Mouse (Mus musculus) embryo, embryonic 11.5 days (tissue): Measurements from ENCODE around the gene Efcab2.
A peak's percentile ranks its signal among the peaks of the same experiment; 100 is the strongest.

Experiments used
- DNase-seq: peaks from one replicate; pipeline ENCODE4 v3.0.0-alpha.2; 2012; ENCODE audit warnings: low read depth, low spot score

Gene Efcab2

DNA sequence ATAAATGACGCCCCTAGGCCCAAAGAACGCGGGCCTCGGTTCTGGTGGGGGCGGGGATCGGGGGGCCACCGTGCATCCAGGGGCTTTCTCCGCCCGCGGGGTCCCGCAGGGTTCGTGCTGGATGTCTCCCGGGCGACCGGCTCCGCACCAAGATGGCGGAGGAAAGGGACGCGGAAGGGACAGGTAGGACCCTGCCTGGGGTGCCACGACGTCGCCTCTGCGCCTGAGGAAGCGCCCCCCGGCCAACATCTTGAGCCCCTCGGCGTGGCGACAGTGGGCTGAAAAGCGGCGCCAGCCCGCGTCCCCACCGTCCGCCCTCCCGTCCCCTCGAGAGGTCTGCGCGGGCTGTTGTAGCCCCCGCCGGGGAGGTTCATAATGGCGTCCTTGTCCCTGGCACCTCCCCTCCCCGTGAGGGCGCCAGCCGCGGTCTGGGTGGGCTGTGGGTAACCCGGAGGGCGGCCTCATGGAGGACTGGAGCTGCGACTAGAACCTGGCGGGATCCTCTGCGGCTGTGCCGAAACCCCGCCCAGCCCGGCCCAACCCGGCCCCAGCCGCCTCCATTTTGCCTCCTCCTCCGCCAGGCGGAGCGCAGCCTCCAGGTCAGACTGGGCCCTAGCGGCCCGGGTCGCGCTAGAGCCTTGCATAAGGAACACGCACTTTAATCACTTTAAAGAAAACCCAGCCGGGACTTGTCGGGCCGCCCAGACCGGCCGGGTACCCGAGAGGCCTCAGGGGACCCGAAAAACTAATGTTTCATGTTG lies at the start of gene Efcab2:
Gene Efcab2 (plus strand): TSS at position 135 of the 761 bp plus-strand sequence.
- peak; percentile 88 for DNase-seq

- no peak for DNase-seq
Measured at GRCm38 (mm10) chr1:178357776-178358710, 47.8 kb upstream of the Efcab2 start.

DNA sequence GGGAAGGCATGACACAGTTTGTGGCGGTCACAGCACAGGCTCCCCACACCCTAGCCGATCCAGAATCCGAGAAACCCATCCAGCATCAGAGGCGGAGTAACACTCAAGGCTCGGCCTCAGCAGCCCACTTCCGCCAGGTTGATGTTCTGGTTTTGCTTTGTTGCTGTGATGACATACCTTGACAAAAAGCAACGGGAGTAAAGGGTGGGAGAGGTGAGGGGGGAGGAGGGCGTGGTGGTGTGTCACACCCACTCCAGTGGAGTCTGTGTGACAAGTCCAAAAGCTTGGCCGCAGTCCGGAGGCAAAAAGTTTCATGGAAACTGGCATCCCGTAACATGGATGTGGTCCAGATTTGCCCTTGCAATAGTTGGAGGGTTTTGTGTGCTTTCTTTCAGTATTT lies 45.6 kb upstream of the Efcab2 start:
- no peak for DNase-seq

DNA sequence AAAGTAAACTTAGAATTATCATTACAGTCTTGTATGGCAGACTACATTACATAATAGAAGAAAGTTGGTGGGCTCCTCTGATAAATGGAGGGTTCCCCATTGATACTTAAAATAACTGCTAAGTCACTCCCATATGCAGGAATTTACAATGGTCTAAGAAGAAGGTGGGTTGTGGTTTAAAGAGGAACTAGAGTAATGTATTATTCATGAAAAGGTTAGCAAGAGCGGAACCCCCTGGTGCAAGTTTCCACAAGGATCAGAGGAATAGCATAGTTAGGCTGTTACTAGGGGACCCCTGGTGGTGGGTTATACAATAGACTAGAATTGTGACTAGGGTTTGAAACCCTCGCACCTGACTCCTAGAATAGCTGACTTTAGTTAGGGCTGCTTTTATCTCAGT lies 45.2 kb upstream of the Efcab2 start:
- DNase-seq, result no peak

GRCm38 (mm10) chr1:178365171-178365570 lies 40.7 kb upstream of the Efcab2 start:
- no peak for DNase-seq

- DNase-seq, result no peak
Measured at GRCm38 (mm10) chr1:178368121-178368520, 37.8 kb upstream of the Efcab2 start.

DNA sequence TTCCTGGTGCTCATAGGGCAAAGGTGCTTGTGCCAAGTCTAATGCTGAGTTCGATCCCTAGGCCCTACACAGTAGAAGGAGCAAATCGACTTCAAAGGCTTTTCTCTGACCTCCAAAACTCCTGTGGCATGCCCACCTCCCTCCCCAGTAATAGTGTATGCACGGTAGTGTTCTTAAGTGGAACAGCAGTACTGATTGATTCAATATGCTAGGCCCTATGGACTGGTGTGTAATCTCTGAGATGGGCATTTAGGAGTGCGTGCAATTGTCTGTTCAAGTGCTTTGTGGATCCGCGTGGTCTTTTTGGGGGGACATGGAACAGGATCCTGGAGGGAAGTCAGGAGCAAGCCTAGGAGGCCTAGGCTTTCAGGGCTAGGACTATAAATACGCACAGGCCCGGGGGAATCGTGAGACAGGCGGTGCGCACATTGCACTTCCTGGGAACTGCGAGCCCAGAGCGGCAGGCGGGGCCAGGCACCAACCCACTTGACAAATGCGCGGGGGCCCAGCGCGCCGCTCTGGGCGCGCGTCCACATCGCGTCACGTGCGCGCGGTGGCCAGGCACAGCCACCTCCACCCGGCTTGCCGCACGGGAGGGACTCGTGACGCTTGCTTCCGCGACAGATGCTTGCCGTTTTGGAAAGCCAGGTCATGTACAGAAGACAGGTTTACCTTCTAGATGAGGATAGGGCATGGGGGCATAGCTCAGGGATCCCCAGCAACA lies 37.2 kb upstream of the Efcab2 start:
- peak; percentile 73 for DNase-seq

DNA sequence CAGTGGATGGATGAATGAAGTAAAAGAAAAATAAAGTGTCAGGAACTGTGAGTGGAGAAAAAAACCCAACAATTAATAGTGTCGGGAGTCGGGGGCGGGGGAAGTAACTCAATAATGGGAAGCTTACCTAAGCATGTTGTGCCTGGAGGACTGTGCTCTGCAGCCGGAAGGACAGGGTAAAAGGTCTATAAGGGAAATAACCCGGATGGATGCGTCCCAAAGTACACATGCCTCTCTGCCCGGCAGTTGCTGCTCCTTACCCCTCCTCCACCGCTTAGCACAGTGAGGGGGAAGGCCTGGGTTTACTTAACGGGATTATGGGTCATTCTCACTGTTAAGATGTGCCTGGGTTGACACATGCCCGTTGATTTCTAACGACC lies 36.6 kb upstream of the Efcab2 start:
- peak; percentile 29 for DNase-seq

DNA sequence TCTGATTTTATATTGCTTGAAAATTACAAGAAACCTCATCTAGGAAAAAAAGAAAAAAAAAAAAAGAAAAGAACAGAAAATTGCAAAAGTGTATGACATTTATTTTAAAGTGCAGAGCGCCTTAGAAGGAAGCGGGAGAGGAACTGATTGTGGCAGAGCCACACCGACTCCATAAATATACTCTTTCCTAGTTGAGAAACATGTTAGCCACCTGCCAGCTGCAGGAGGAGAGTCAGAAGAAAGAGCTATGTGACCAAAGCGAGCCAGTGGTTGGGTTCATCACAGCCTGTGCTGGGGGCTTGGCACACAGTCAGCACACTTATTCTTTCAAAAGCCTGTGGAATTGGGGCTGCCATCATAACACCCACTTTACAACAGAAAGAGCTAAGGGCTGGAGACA lies 33.2 kb upstream of the Efcab2 start:
- DNase-seq, result no peak

DNA sequence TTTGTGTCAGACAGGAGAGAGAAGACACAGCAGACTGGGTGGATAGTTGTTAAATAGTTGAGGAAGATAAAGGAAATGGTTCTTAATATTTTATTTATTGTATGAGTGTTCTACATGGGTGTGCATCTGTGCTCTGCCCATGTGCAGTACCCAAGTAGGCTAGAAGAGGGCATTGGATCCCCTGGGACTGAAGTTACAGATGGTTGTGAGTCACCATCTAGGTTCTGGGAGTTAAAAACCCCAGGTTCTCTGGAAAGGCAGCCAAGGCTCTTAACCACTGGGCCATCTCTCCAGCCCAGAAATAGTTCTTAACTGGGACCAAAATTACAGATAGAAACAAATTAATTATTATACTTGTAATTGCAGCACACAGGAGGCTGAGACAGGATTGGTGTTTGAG lies 30.5 kb upstream of the Efcab2 start:
- no peak for DNase-seq

- DNase-seq, result no peak
Measured at GRCm38 (mm10) chr1:178376061-178376460, 29.8 kb upstream of the Efcab2 start.

GRCm38 (mm10) chr1:178376907-178377306 lies 29.0 kb upstream of the Efcab2 start:
- no peak for DNase-seq

- no peak for DNase-seq
Measured at GRCm38 (mm10) chr1:178378115-178378514, 27.8 kb upstream of the Efcab2 start.

DNA sequence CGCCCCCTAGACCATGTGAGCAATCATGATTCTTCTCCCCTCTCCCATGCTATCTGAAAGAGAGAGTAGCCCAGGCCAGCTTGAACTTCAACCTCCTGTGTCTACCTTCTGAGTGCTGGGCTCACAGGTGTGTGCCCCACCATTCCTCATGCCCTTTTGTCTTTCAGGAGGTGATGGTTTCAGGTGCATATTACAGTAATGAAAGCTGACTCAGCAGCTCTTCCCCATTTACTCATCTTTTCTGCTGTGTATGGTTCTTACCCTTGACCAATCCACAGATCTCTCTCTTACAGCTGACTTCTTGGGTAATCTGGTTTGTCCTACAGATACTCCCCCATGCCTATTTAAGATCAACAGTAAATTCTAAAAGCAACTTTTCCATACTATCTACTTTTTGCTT lies 26.7 kb upstream of the Efcab2 start:
- no peak for DNase-seq

GRCm38 (mm10) chr1:178382165-178382564 lies 23.7 kb upstream of the Efcab2 start:
- no peak for DNase-seq

DNA sequence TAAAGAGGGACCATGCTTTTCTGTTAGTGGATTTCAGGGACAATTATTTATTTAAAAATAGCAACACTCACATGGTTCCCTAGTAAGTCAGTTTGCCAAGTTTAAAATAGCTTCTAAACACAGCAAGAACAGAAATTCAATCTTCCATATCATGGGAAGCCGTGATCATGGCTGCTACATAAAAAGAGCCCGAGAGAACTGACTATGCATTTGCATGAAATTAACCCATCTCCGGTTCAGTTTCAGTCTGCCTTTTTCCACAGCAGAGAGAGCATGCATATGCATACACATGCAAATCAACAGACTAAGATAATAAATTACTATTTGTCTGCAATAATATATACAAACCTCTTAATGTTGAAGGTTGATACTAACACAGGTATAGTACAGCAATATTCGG lies 17.1 kb upstream of the Efcab2 start:
- DNase-seq, result no peak

DNA sequence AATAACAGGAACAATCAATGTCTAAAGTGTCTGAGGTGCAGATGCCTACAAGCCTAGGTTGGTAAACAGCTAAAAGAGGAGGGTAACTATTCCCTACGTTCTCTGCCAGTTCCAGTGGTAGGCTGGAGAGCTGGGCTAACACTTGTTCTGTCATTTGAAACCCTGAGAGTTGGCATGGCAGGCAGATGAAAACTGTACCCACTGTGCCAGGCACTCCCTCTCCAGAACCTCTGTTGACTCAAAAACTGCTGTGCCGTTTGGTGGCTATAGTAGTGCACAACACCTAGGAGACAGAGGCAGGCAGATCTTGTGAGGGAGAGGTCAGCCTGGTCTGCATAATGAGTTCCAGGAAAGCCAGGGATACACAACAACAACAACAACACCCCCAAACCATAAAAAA lies 16.5 kb upstream of the Efcab2 start:
- DNase-seq, result no peak

GRCm38 (mm10) chr1:178392970-178393369 lies 12.9 kb upstream of the Efcab2 start:
- DNase-seq, result no peak

DNA sequence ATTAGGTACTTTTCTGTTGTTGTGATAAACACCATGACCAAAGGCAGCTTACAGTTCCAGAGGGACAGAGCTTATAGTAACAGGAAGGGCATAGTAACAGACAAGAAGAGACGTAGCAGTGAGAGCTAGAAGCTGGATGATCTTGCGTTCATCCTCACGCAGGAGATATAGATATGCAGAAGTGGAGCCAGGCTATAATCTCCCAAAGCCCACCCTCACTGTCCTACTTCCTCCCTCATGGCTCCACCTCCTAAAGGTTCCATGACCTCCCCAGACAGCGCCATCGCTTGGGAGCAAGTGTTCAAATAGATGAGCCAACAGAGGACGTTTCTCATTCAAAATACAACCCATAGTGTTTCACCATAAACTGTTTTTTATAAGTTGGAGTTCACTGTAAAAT lies 10.8 kb upstream of the Efcab2 start:
- DNase-seq, result no peak

DNA sequence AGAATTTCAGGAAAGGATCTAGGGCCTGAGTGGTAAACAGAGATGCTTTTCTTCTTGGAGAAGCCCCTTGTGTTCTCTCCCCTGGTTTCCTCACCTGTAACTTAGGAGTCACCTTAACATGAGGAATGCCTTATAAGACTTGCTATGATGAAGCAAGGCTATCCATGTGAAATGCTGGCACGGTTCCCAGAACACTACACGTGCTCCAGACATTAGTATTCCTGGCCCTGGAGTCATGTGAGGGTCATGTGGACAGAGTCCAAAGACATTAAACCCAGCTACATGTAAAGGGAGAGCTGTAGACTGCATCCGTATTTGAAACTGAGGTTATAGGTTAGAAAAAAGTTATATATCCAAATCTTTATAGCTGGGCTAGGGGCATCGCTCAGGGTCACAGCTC lies 9.5 kb upstream of the Efcab2 start:
- DNase-seq, result no peak

DNA sequence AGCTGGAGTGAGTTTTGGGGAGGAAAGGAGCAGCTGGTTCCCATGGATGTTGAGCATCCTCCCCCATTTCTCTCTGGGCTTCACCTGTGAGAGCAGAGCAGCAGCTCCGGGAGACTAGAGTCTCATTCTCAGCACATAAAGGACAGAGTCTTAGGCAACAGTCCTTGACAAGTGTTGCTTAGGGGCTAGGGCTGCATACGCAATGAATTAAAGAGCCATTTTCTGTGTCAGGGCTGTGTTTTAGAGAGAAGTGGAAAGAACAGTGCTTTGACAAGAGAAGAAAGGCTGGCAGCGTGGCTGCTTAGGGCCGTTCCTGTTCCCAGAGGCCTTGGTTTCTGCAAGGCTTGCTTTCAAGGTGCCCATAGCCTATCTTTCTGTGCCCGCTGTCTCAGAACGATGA lies 6.0 kb upstream of the Efcab2 start:
- DNase-seq, result no peak

DNA sequence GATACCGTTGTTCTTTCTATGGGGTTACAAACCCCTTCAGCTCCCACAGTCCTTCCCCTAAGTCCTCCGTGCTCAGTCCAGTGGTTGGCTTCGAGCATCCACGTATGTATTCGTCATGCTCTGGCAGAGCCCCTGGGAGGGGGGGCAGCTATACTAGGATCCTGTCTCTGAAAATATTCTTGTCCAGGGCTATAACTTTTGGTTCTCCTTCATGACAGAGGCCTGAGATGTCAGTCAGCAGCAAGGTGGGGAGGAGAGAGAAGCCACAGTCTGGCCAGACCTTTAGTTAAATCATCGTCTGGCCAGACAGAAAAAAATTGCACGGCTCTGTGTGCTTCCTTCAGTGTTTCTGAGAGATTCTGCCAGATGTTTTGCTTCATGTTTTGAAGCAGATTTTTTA lies 5.2 kb upstream of the Efcab2 start:
- DNase-seq, result no peak
